Mouse (Mus musculus): ENCODE measurements around the gene Fgf8. TPM values are rescaled to one million over a fixed set of nuclear protein-coding genes. Genes with fewer than 3 reads are reported as not detected.

The Fgf8 gene
- polyA plus RNA-seq, 2 experiments, result 0.29 to 1.1 TPM

DNA sequence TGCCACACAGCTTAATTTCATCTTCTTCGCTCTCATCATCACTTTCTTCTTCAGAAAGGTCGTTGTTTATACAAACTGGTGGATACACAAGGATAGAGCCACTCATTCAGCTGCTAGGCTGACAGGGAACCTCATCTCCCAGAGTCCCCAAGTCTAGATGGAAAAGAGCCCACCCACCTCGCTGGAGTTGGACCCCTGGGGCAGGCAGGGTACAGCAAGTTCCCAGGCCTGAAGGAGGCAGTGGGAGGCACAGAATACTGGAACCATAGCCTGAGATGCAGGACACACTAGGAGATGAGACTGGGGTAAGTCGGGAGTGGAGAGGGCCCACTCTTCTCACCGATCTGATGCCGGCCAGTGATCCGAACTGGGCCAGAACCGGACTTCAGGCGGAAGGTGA is 5.5 kb upstream of the Fgf8 start:
- Histone ChIP-seq H3K27ac (replicated peaks; ENCODE audit: low read depth, low read length) (no peak overlapping the region), H3K9me3 (ENCODE audit: control insufficient read depth, low read length) (no peaks in the 10 kb centered on the region), H3K4me3 (replicated peaks; ENCODE audit: low read length) (peak overlapping the region; percentile 75), H3K27me3 (ENCODE audit: control insufficient read depth, insufficient read depth, low read length) (peaks cover 36% of the 10 kb centered on the region), H3K4me2 (replicated peaks; ENCODE audit: low read depth, low read length, severe bottlenecking) (peak overlapping the region; percentile 90), H3K9ac (ENCODE audit: low read depth, low read length, severe bottlenecking) (peak overlapping the region; percentile 78), H3K36me3 (ENCODE audit: control insufficient read depth, insufficient read depth, low read length) (peaks cover 26% of the 10 kb centered on the region), H3K4me1 (ENCODE audit: control insufficient read depth, insufficient read depth, low read length) (peaks cover 13% of the 10 kb centered on the region)
- DNase-seq (ENCODE audit: low spot score), result no peak
- no peak for TF ChIP-seq POLR2A (IDR thresholded peaks at IDR 0.05; ENCODE audit: borderline replicate concordance, extremely low read depth, insufficient read depth, insufficient read length)
- no peak for ATAC-seq (ENCODE audit: low FRiP score, low read depth)
- 54% methylated on average over 9 of the region's 9 CpGs for WGBS

- TF ChIP-seq POLR2A (IDR thresholded peaks at IDR 0.05; ENCODE audit: borderline replicate concordance, extremely low read depth, insufficient read depth, insufficient read length), result no peak
- H3K36me3 ChIP-seq (ENCODE audit: control insufficient read depth, insufficient read depth, low read length), result peaks cover 17% of the 10 kb centered on the region
- 17% methylated on average over 11 of the region's 11 CpGs for WGBS
- no peak for ATAC-seq (ENCODE audit: low FRiP score, low read depth)
- H3K4me1 ChIP-seq (ENCODE audit: control insufficient read depth, insufficient read depth, low read length), result peaks cover 20% of the 10 kb centered on the region
- no peak overlapping the region for H3K27ac ChIP-seq (replicated peaks; ENCODE audit: low read depth, low read length)
- no peak overlapping the region for H3K4me3 ChIP-seq (replicated peaks; ENCODE audit: low read length)
- DNase-seq (ENCODE audit: low spot score), result peak; percentile 83
- H3K9ac ChIP-seq (ENCODE audit: low read depth, low read length, severe bottlenecking), result no peak overlapping the region
- no peak overlapping the region for H3K4me2 ChIP-seq (replicated peaks; ENCODE audit: low read depth, low read length, severe bottlenecking)
- H3K27me3 ChIP-seq (ENCODE audit: control insufficient read depth, insufficient read depth, low read length), result peaks cover 43% of the 10 kb centered on the region
- no peaks in the 10 kb centered on the region for H3K9me3 ChIP-seq (ENCODE audit: control insufficient read depth, low read length)
Measured at GRCm38 (mm10) chr19:45747028-45747867, 4.5 kb upstream of the Fgf8 start.

DNA sequence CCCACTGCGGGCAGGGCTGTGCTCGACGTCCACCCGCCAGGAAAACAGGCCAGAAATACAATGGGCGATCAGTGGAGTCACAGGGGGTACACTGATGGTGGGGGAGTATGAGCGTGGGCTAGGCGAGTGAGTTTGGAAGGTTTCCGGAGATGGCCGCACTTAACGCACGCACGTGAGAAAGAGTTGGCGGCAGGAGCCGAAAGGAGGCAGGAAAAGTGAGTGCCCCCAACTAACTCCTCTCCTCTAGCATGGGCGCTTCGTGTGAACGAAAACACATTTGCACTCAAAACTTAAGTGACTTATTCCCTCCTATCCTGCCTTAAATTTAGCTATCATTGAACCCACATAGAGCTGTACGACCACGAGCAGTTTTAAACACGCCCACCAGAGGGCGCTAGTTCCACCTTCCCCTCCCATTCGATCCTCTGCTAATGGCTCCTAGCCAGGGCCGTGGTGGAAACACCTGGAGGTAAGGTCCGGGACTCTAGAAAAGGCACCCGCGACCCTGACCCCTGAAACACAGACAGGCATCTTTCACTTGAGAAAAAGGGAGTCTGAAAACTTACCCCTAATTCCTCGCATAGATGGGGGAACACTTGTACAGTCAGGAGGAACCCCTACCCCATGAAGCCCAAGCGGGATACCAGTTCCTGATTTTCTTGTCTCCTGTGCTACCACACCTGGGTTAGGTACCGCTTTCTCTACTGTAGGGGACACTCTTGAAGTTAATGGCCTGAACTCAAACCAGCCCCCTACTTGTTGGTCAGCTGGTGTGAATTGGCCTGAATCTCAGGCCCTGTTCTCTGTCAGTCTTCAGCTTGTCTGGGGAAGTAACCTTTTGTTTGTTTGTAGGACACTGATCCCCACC is 3.7 kb upstream of the Fgf8 start:
- Histone ChIP-seq H3K4me1 (ENCODE audit: control insufficient read depth, insufficient read depth, low read length) (peaks cover 29% of the 10 kb centered on the region), H3K4me2 (replicated peaks; ENCODE audit: low read depth, low read length, severe bottlenecking) (no peak overlapping the region), H3K9me3 (ENCODE audit: control insufficient read depth, low read length) (no peaks in the 10 kb centered on the region), H3K27ac (replicated peaks; ENCODE audit: low read depth, low read length) (no peak overlapping the region), H3K36me3 (ENCODE audit: control insufficient read depth, insufficient read depth, low read length) (peaks cover 9% of the 10 kb centered on the region), H3K4me3 (replicated peaks; ENCODE audit: low read length) (peak overlapping the region; percentile 10; the same call in 1 of the 2 replicates), H3K9ac (ENCODE audit: low read depth, low read length, severe bottlenecking) (no peak overlapping the region), H3K27me3 (ENCODE audit: control insufficient read depth, insufficient read depth, low read length) (peaks cover 52% of the 10 kb centered on the region)
- DNase-seq (ENCODE audit: low spot score), result peak; percentile 76
- 0 out of 2 replicates have a peak, but pooled peaks have one; percentile 20 for ATAC-seq (ENCODE audit: low FRiP score, low read depth)
- WGBS, result 8% methylated on average over 29 of the region's 29 CpGs
- no peak for TF ChIP-seq POLR2A (IDR thresholded peaks at IDR 0.05; ENCODE audit: borderline replicate concordance, extremely low read depth, insufficient read depth, insufficient read length)

DNA sequence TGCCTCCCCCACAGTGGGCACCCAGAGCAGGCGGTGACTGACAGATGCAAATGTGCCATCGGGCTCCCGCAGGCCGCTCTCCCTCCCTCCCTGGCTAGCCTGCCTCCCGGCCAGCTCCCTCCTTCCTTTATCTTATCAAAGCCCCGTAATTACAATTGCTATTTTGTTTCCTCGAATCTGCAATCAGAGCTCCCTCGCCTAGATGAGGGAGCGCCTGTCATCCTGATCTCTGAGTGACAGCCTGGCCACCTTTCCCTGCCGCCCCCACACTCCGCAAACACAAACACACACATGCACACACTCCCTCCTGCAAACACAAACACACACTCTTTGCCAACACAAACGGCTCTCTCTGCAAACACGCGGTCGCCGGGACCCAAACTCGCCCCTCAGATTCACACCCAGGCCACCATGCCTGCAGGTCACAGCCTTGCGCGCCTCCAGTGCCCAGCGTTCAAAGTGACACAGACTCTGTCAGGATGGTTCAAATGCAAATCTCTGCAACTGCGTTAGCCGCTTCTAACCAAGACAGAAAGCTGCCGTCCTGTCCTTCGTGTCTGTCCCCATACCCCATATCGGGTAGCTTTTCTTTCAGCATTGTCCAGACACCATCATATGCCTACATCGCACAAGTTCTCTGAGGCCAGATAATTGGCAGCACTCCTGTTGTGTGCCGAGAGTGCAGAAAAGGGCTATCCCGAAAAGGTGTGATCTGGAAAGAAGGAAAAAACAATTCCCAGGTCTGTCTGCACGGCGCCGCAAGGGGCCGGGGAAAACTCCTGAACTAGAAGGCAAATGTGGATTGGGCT is 2.8 kb upstream of the Fgf8 start:
- H3K27ac ChIP-seq (replicated peaks; ENCODE audit: low read depth, low read length), result no peak overlapping the region
- H3K9ac ChIP-seq (ENCODE audit: low read depth, low read length, severe bottlenecking), result no peak overlapping the region
- H3K4me1 ChIP-seq (ENCODE audit: control insufficient read depth, insufficient read depth, low read length), result peaks cover 32% of the 10 kb centered on the region
- no peak for TF ChIP-seq POLR2A (IDR thresholded peaks at IDR 0.05; ENCODE audit: borderline replicate concordance, extremely low read depth, insufficient read depth, insufficient read length)
- peaks cover 59% of the 10 kb centered on the region for H3K27me3 ChIP-seq (ENCODE audit: control insufficient read depth, insufficient read depth, low read length)
- 6% methylated on average over 32 of the region's 32 CpGs for WGBS
- ATAC-seq (ENCODE audit: low FRiP score, low read depth), result no peak
- peaks cover 2% of the 10 kb centered on the region; the same call in 1 of the 2 replicates for H3K36me3 ChIP-seq (ENCODE audit: control insufficient read depth, insufficient read depth, low read length)
- no peak overlapping the region for H3K4me2 ChIP-seq (replicated peaks; ENCODE audit: low read depth, low read length, severe bottlenecking)
- no peaks in the 10 kb centered on the region for H3K9me3 ChIP-seq (ENCODE audit: control insufficient read depth, low read length)
- peak overlapping the region; percentile 10; the same call in 1 of the 2 replicates for H3K4me3 ChIP-seq (replicated peaks; ENCODE audit: low read length)
- DNase-seq (ENCODE audit: low spot score), result no peak
